Mouse (Mus musculus): ENCODE measurements around the gene Taok1. TPM values are rescaled to one million over a fixed set of nuclear protein-coding genes. Genes with fewer than 3 reads are reported as not detected.
"Not testable (repeated sequence)": the region's sequence is repeated elsewhere in the genome, so short reads cannot be mapped to it uniquely, and the experiment has no call there.

Taok1 gene
- polyA plus RNA-seq, 1 experiment = 2.5 TPM

DNA sequence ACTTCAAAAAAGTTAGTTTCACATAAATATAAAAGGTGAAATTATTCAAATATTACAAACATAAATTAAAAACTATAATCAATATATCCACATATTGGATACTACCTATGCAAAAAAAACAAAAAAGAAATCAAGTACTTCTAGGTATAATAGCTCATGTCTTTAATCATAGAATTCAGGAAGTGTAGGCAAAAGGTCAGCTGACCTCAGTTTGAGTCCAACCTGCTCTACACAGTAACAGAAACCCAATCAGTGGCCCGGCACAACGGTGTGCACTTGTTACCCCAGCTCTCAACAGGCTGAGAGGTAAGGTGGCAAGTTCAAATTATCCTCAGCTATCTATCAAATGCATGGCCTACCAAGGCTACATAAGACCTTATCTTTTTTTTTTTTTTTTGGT lies 16.8 kb downstream of the Taok1 start:
- H3K27ac ChIP-seq (ENCODE audit: insufficient read depth, low read length) = no peak overlapping the region
- WGBS = 86% methylated on average over 2 of the region's 2 CpGs
- no peak overlapping the region for H3K4me3 ChIP-seq (ENCODE audit: extremely low read depth, insufficient read depth, insufficient read length)
- peaks cover 2% of the 10 kb centered on the region for H3K36me3 ChIP-seq (ENCODE audit: control insufficient read depth, insufficient read depth, low read length)
- DNase-seq (ENCODE audit: low read depth in 1 of 2, low spot score in 2 of 2) = no peak
- no peak for TF ChIP-seq POLR2A (IDR thresholded peaks at IDR 0.05; ENCODE audit: low read depth, low read length)
- no peak for TF ChIP-seq CTCF (IDR thresholded peaks at IDR 0.05; ENCODE audit: extremely low read depth, insufficient read depth, insufficient read length, insufficient replicate concordance)
- H3K4me1 ChIP-seq (ENCODE audit: control insufficient read depth, insufficient read depth, insufficient read length) = no peaks in the 10 kb centered on the region; the same call in none of the 2 replicates
- H3K27me3 ChIP-seq (ENCODE audit: control insufficient read depth, insufficient read depth, low read length) = no peaks in the 10 kb centered on the region

DNA sequence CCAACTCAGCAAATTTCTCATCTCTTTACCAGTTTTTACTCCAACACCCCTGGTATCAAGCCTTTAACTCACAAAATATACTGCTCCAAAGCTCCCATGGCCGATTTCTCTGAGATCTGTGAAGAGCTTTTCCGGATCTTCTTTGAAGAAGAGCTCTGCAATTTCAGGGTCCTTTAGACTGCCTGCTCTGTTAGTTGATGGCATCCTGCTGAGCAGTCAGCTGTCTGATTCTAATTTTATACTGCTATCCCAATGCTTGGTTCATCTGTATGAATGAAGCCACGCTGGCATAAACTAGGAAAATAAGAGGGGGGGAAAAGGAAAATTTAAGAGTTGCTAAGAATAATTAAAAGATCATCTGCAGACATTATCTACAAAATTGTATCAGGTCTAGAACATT lies 22.4 kb downstream of the Taok1 start:
- Histone ChIP-seq H3K4me1 (ENCODE audit: control insufficient read depth, insufficient read depth, insufficient read length) (no peaks in the 10 kb centered on the region; the same call in 1 of the 2 replicates), H3K36me3 (ENCODE audit: control insufficient read depth, insufficient read depth, low read length) (peaks cover 13% of the 10 kb centered on the region), H3K27ac (ENCODE audit: insufficient read depth, low read length) (no peak overlapping the region), H3K27me3 (ENCODE audit: control insufficient read depth, insufficient read depth, low read length) (no peaks in the 10 kb centered on the region), H3K4me3 (ENCODE audit: extremely low read depth, insufficient read depth, insufficient read length) (no peak overlapping the region)
- 95% methylated on average over 3 of the region's 3 CpGs for WGBS
- no peak for DNase-seq (ENCODE audit: low read depth in 1 of 2, low spot score in 2 of 2)
- no peak for TF ChIP-seq POLR2A (IDR thresholded peaks at IDR 0.05; ENCODE audit: low read depth, low read length)
- TF ChIP-seq CTCF (IDR thresholded peaks at IDR 0.05; ENCODE audit: extremely low read depth, insufficient read depth, insufficient read length, insufficient replicate concordance) = no peak

DNA sequence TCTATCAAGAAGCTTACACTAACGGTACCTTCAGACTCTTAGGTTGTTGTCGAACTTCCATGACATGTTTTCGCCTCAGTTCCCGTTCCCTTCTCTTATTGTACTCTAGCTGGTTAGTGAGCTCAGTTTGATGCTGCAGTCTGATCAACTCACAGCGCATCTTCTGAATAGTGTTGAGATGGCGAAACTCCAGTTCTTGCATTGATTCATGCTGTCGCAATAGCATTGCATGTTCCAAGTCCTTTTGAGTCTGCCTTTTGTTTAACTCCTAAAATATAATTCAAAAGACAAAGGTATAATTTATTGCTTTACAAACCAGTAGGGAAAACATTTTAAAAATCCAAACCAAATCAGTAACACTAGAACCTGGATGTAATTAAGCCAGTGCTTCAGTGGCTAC lies 62.4 kb downstream of the Taok1 start:
- Histone ChIP-seq H3K27ac (ENCODE audit: insufficient read depth, low read length) (no peak overlapping the region), H3K27me3 (ENCODE audit: control insufficient read depth, insufficient read depth, low read length) (no peaks in the 10 kb centered on the region), H3K4me3 (ENCODE audit: extremely low read depth, insufficient read depth, insufficient read length) (no peak overlapping the region), H3K36me3 (ENCODE audit: control insufficient read depth, insufficient read depth, low read length) (peaks cover 24% of the 10 kb centered on the region), H3K4me1 (ENCODE audit: control insufficient read depth, insufficient read depth, insufficient read length) (no peaks in the 10 kb centered on the region)
- no peak for TF ChIP-seq CTCF (IDR thresholded peaks at IDR 0.05; ENCODE audit: extremely low read depth, insufficient read depth, insufficient read length, insufficient replicate concordance)
- TF ChIP-seq POLR2A (IDR thresholded peaks at IDR 0.05; ENCODE audit: low read depth, low read length) = no peak
- 95% methylated on average over 7 of the region's 7 CpGs for WGBS
- DNase-seq (ENCODE audit: low read depth in 1 of 2, low spot score in 2 of 2) = no peak

DNA sequence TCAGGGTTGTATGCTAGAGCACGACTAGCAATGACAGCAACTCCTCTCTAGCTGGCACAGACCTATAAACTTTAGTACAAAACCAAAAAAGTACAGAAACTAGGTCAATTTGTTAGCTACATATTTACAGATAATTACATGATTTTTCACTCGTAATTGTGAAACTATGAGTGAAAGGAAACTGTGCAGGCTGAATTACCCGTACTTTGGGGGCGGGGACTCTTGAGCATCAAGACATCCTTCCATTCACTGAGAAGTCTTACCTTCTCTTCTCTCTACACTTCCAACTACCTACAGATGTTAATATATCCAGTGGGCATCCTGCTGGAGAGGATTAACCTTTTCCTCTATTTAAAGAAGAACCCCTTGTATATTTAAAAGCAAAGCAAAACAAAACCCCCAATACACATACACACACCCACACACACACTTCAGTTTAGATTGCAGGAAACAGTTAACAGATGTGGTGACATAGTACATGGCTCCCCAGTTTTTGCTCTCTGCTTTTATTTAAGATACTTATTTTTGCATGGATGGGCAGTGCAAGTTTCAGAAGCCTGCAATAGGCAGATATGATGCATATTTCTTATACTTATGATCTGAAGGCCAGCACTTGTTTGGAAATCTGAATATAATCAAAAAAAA lies 75.3 kb downstream of the Taok1 start:
- Histone ChIP-seq H3K27ac (ENCODE audit: insufficient read depth, low read length) (no peak overlapping the region), H3K4me1 (ENCODE audit: control insufficient read depth, insufficient read depth, insufficient read length) (no peaks in the 10 kb centered on the region), H3K36me3 (ENCODE audit: control insufficient read depth, insufficient read depth, low read length) (peaks cover 2% of the 10 kb centered on the region), H3K4me3 (ENCODE audit: extremely low read depth, insufficient read depth, insufficient read length) (no peak overlapping the region), H3K27me3 (ENCODE audit: control insufficient read depth, insufficient read depth, low read length) (no peaks in the 10 kb centered on the region)
- DNase-seq (ENCODE audit: low read depth in 1 of 2, low spot score in 2 of 2) = no peak
- WGBS = 72% methylated on average over 4 of the region's 4 CpGs
- TF ChIP-seq POLR2A (IDR thresholded peaks at IDR 0.05; ENCODE audit: low read depth, low read length) (no peak), CTCF (IDR thresholded peaks at IDR 0.05; ENCODE audit: extremely low read depth, insufficient read depth, insufficient read length, insufficient replicate concordance) (no peak)

DNA sequence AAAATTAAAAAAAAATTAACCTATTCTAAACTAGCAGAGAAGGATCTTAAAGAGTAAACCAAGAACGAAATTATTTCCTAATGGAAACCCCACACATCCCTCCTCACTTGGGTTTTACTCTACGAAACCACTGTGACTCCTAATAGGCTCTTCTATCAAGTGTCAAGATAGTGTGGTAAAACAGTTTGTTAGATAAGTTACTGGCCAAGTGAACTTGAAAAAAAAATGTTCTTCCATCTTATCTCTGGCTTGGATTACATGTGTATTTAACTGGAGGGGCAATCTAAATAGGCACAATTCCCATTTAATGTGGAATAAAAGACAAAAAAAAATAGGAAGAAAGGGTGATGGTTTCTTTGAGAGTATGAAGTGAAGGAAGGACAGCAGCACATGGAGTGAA lies 76.8 kb downstream of the Taok1 start:
- no peak for TF ChIP-seq POLR2A (IDR thresholded peaks at IDR 0.05; ENCODE audit: low read depth, low read length)
- TF ChIP-seq CTCF (IDR thresholded peaks at IDR 0.05; ENCODE audit: extremely low read depth, insufficient read depth, insufficient read length, insufficient replicate concordance) = no peak
- H3K27me3 ChIP-seq (ENCODE audit: control insufficient read depth, insufficient read depth, low read length) = no peaks in the 10 kb centered on the region
- H3K4me1 ChIP-seq (ENCODE audit: control insufficient read depth, insufficient read depth, insufficient read length) = no peaks in the 10 kb centered on the region
- H3K4me3 ChIP-seq (ENCODE audit: extremely low read depth, insufficient read depth, insufficient read length) = no peak overlapping the region
- no peak overlapping the region for H3K27ac ChIP-seq (ENCODE audit: insufficient read depth, low read length)
- WGBS = 79% methylated on average over 2 of the region's 2 CpGs
- peaks cover 2% of the 10 kb centered on the region for H3K36me3 ChIP-seq (ENCODE audit: control insufficient read depth, insufficient read depth, low read length)
- DNase-seq (ENCODE audit: low read depth in 1 of 2, low spot score in 2 of 2) = no peak

DNA sequence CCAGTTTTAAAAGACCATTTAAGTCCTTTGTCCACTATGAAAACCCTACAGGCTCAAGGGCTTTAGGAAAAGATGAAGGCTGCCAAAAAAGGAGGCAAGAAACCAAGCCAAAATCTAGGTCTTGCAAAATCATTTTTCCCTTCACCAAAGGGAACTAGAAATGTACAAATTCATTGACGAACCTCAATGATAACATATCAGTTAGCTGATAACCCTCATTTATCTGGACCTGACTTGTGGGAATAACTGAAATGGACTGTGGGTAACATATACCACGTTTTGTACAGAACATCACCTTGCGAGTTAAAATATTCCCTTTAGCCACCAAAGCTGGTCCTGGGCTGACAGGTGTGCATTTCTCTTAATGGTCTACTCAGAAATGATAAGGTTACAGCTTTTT lies 78.0 kb downstream of the Taok1 start:
- Histone ChIP-seq H3K27ac (ENCODE audit: insufficient read depth, low read length) (no peak overlapping the region), H3K36me3 (ENCODE audit: control insufficient read depth, insufficient read depth, low read length) (peaks cover 2% of the 10 kb centered on the region), H3K4me3 (ENCODE audit: extremely low read depth, insufficient read depth, insufficient read length) (no peak overlapping the region), H3K4me1 (ENCODE audit: control insufficient read depth, insufficient read depth, insufficient read length) (no peaks in the 10 kb centered on the region), H3K27me3 (ENCODE audit: control insufficient read depth, insufficient read depth, low read length) (no peaks in the 10 kb centered on the region)
- 80% methylated on average over 3 of the region's 3 CpGs for WGBS
- TF ChIP-seq POLR2A (IDR thresholded peaks at IDR 0.05; ENCODE audit: low read depth, low read length) (no peak), CTCF (IDR thresholded peaks at IDR 0.05; ENCODE audit: extremely low read depth, insufficient read depth, insufficient read length, insufficient replicate concordance) (no peak)
- DNase-seq (ENCODE audit: low read depth in 1 of 2, low spot score in 2 of 2) = no peak

DNA sequence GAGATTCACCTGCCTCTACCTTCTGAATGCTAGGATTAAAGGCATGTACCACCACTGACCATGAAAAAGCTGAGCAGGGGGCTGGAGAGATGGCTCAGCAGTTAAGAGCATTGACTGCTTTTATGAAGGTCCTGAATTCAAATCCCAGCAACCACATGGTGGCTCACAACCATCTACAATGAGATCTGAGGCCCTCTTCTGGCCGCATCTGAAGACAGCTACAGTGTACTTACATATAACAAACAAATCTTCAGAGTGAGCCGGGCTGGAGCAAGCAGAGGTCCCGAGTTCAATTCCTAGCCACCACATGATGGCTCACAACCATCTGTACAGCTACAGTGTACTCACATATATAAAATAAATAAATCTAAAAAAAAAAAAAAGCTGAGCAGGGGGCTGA lies 79.2 kb downstream of the Taok1 start:
- H3K4me3 ChIP-seq (ENCODE audit: extremely low read depth, insufficient read depth, insufficient read length); H3K36me3 ChIP-seq (ENCODE audit: control insufficient read depth, insufficient read depth, low read length); H3K27me3 ChIP-seq (ENCODE audit: control insufficient read depth, insufficient read depth, low read length); H3K4me1 ChIP-seq (ENCODE audit: control insufficient read depth, insufficient read depth, insufficient read length); DNase-seq (ENCODE audit: low read depth in 1 of 2, low spot score in 2 of 2); H3K27ac ChIP-seq (ENCODE audit: insufficient read depth, low read length): not testable (repeated sequence)
- 95% methylated on average over 3 of the region's 3 CpGs for WGBS
